Mouse (Mus musculus) stomach, embryonic 15.5 days (tissue): Measurements from ENCODE around the gene Abhd6. TPM values are rescaled to one million over a fixed set of nuclear protein-coding genes. Genes with fewer than 3 reads are reported as not detected.

ENCODE experiments used
- ATAC-seq: fragments of 200-750 bp; cut with Nextera tagmentation; 2 replicates; pipeline ENCODE4 v1.8.0; 2017; ENCODE audit warnings: low read depth, moderate number of reproducible peaks, moderate TSS enrichment; ENCODE audit not compliant: insufficient read depth, low FRiP score
- H3K27ac ChIP-seq: fragments of 300-500 bp; sonication (generic); 2 replicates; pipeline ENCODE4 v1.5.1; 2015; ENCODE audit warnings: mild to moderate bottlenecking, inconsistent platforms
- H3K27me3 ChIP-seq: fragments of 300-500 bp; sonication (generic); replicated peaks from 2 replicates; pipeline ENCODE4 v1.6.1; 2015; ENCODE audit warnings: inconsistent platforms
- H3K36me3 ChIP-seq: fragments of 300-500 bp; sonication (generic); 2 replicates; pipeline ENCODE4 v1.6.1; 2015; ENCODE audit warnings: inconsistent platforms
- H3K4me1 ChIP-seq: fragments of 300-500 bp; sonication (generic); 2 replicates; pipeline ENCODE4 v1.6.1; 2015; ENCODE audit warnings: inconsistent platforms
- H3K4me2 ChIP-seq: fragments of 300-500 bp; sonication (generic); 2 replicates; pipeline ENCODE4 v1.6.1; 2015; ENCODE audit warnings: mild to moderate bottlenecking, inconsistent platforms
- H3K4me3 ChIP-seq: fragments of 300-500 bp; sonication (generic); replicated peaks from 2 replicates; pipeline ENCODE4 v1.5.1; 2015; ENCODE audit warnings: inconsistent platforms
- H3K9ac ChIP-seq: fragments of 300-500 bp; sonication (generic); 2 replicates; pipeline ENCODE4 v1.6.1; 2015; ENCODE audit warnings: inconsistent platforms
- H3K9me3 ChIP-seq: fragments of 300-500 bp; sonication (generic); 2 replicates; pipeline ENCODE4 v1.6.1; 2016; ENCODE audit warnings: inconsistent platforms
- WGBS: fragments of 180-500 bp; shearing (Covaris S2); methylation state at CpG from one replicate; pipeline ENCODE4 v1.1.7; 2015; 5-methylcytosine and 5-hydroxymethylcytosine counted together
- polyA plus RNA-seq: library from polyadenylated mRNA; unstranded; fragments of >200 nt; fragmentation: Nextera tagmentation; extraction: Ambion mirVana; gene quantifications from 2 replicates; pipeline ENCODE4 v1.2.1, GENCODE M21; 2015

The Abhd6 gene
- polyA plus RNA-seq, 1 experiment from 2014 or later = 21.2 TPM

- Histone ChIP-seq H3K27ac (peak overlapping the region; percentile 33; the same call in 1 of the 2 replicates), H3K27me3 (no peaks in the 10 kb centered on the region), H3K4me2 (no peak overlapping the region), H3K4me3 (no peak overlapping the region), H3K36me3 (no peaks in the 10 kb centered on the region), H3K9me3 (no peaks in the 10 kb centered on the region), H3K4me1 (no peaks in the 10 kb centered on the region), H3K9ac (no peak overlapping the region)
- WGBS = 67% methylated on average over 6 of the region's 6 CpGs
- ATAC-seq = peak; percentile 70
Measured at GRCm38 (mm10) chr14:8016276-8016675, 13.6 kb downstream of the Abhd6 start.

- Histone ChIP-seq H3K9me3 (no peaks in the 10 kb centered on the region), H3K4me3 (no peak overlapping the region), H3K27me3 (no peaks in the 10 kb centered on the region), H3K27ac (0 out of 2 replicates have a peak overlapping the region, but pooled peaks have one; percentile 33), H3K9ac (no peak overlapping the region), H3K4me2 (no peak overlapping the region), H3K36me3 (no peaks in the 10 kb centered on the region), H3K4me1 (no peaks in the 10 kb centered on the region)
- ATAC-seq = peak; percentile 10; the same call in 1 of the 2 replicates
- 89% methylated on average over 1 of the region's 1 CpGs for WGBS
Measured at GRCm38 (mm10) chr14:8016951-8017350, 14.2 kb downstream of the Abhd6 start.

- no peak overlapping the region for H3K4me3 ChIP-seq
Measured at GRCm38 (mm10) chr14:8020011-8020410, 17.3 kb downstream of the Abhd6 start.

GRCm38 (mm10) chr14:8020546-8020945 is 17.8 kb downstream of the Abhd6 start:
- 86% methylated on average over 7 of the region's 7 CpGs for WGBS
- H3K4me2 ChIP-seq = no peak overlapping the region
- no peaks in the 10 kb centered on the region for H3K27me3 ChIP-seq
- no peaks in the 10 kb centered on the region for H3K9me3 ChIP-seq
- no peak overlapping the region for H3K9ac ChIP-seq
- H3K4me3 ChIP-seq = no peak overlapping the region
- H3K4me1 ChIP-seq = no peaks in the 10 kb centered on the region
- H3K27ac ChIP-seq = no peak overlapping the region
- no peaks in the 10 kb centered on the region for H3K36me3 ChIP-seq
- no peak for ATAC-seq

More at GRCm38 (mm10) chr14:8020011-8020410, 17.3 kb downstream of the Abhd6 start:
- Histone ChIP-seq H3K9me3 (no peaks in the 10 kb centered on the region), H3K4me2 (no peak overlapping the region), H3K27ac (no peak overlapping the region), H3K27me3 (no peaks in the 10 kb centered on the region), H3K36me3 (no peaks in the 10 kb centered on the region), H3K9ac (no peak overlapping the region), H3K4me1 (no peaks in the 10 kb centered on the region)
- WGBS = 93% methylated on average over 1 of the region's 1 CpGs
- ATAC-seq = no peak

- WGBS = 40% methylated on average over 6 of the region's 6 CpGs
- no peak for ATAC-seq
- H3K27me3 ChIP-seq = no peaks in the 10 kb centered on the region
Measured at GRCm38 (mm10) chr14:8024469-8024868, 21.8 kb downstream of the Abhd6 start.

GRCm38 (mm10) chr14:8024936-8025335 is 22.2 kb downstream of the Abhd6 start:
- Histone ChIP-seq H3K27me3 (no peaks in the 10 kb centered on the region), H3K4me1 (no peaks in the 10 kb centered on the region), H3K4me2 (no peak overlapping the region), H3K36me3 (no peaks in the 10 kb centered on the region), H3K9me3 (no peaks in the 10 kb centered on the region), H3K4me3 (no peak overlapping the region), H3K27ac (no peak overlapping the region), H3K9ac (no peak overlapping the region)
- WGBS = 92% methylated on average over 10 of the region's 10 CpGs
- no peak for ATAC-seq

More at GRCm38 (mm10) chr14:8024469-8024868, 21.8 kb downstream of the Abhd6 start:
- Histone ChIP-seq H3K4me1 (no peaks in the 10 kb centered on the region), H3K36me3 (no peaks in the 10 kb centered on the region), H3K4me2 (no peak overlapping the region), H3K27ac (no peak overlapping the region), H3K9ac (no peak overlapping the region), H3K4me3 (no peak overlapping the region), H3K9me3 (no peaks in the 10 kb centered on the region)

GRCm38 (mm10) chr14:8026769-8027531 is 24.2 kb downstream of the Abhd6 start:
- no peak for ATAC-seq
- WGBS = 72% methylated on average over 10 of the region's 10 CpGs
- H3K4me1 ChIP-seq = no peaks in the 10 kb centered on the region

GRCm38 (mm10) chr14:8028086-8028485 is 25.4 kb downstream of the Abhd6 start:
- 74% methylated on average over 5 of the region's 5 CpGs for WGBS
- no peaks in the 10 kb centered on the region for H3K4me1 ChIP-seq
- H3K4me3 ChIP-seq = no peak overlapping the region
- H3K9me3 ChIP-seq = no peaks in the 10 kb centered on the region
- no peaks in the 10 kb centered on the region for H3K27me3 ChIP-seq
- no peak for ATAC-seq
- H3K4me2 ChIP-seq = no peak overlapping the region
- H3K9ac ChIP-seq = no peak overlapping the region
- no peaks in the 10 kb centered on the region for H3K36me3 ChIP-seq
- H3K27ac ChIP-seq = no peak overlapping the region

More at GRCm38 (mm10) chr14:8026769-8027531, 24.2 kb downstream of the Abhd6 start:
- Histone ChIP-seq H3K9ac (no peak overlapping the region), H3K27ac (no peak overlapping the region), H3K9me3 (no peaks in the 10 kb centered on the region), H3K4me3 (no peak overlapping the region), H3K4me2 (no peak overlapping the region), H3K36me3 (no peaks in the 10 kb centered on the region), H3K27me3 (no peaks in the 10 kb centered on the region)

- 84% methylated on average over 1 of the region's 1 CpGs for WGBS
- no peak overlapping the region for H3K4me3 ChIP-seq
- H3K36me3 ChIP-seq = no peaks in the 10 kb centered on the region
- H3K27me3 ChIP-seq = no peaks in the 10 kb centered on the region
- H3K4me2 ChIP-seq = no peak overlapping the region
- H3K4me1 ChIP-seq = no peaks in the 10 kb centered on the region
- no peaks in the 10 kb centered on the region for H3K9me3 ChIP-seq
- ATAC-seq = no peak
- no peak overlapping the region for H3K27ac ChIP-seq
- no peak overlapping the region for H3K9ac ChIP-seq
Measured at GRCm38 (mm10) chr14:8029752-8030151, 27.1 kb downstream of the Abhd6 start.

GRCm38 (mm10) chr14:8030535-8030934 is 27.8 kb downstream of the Abhd6 start:
- no peak overlapping the region for H3K9ac ChIP-seq
- H3K4me2 ChIP-seq = no peak overlapping the region
- WGBS = 53% methylated on average over 4 of the region's 4 CpGs
- H3K4me1 ChIP-seq = no peaks in the 10 kb centered on the region
- H3K27me3 ChIP-seq = no peaks in the 10 kb centered on the region
- H3K36me3 ChIP-seq = no peaks in the 10 kb centered on the region
- no peak overlapping the region for H3K4me3 ChIP-seq
- H3K27ac ChIP-seq = no peak overlapping the region
- no peaks in the 10 kb centered on the region for H3K9me3 ChIP-seq
- no peak for ATAC-seq

GRCm38 (mm10) chr14:8032087-8032944 is 29.6 kb downstream of the Abhd6 start:
- no peaks in the 10 kb centered on the region for H3K36me3 ChIP-seq
- no peak overlapping the region for H3K27ac ChIP-seq
- H3K4me1 ChIP-seq = no peaks in the 10 kb centered on the region
- no peak overlapping the region for H3K4me3 ChIP-seq
- H3K27me3 ChIP-seq = no peaks in the 10 kb centered on the region
- 83% methylated on average over 13 of the region's 13 CpGs for WGBS
- no peak overlapping the region for H3K4me2 ChIP-seq
- H3K9me3 ChIP-seq = no peaks in the 10 kb centered on the region
- no peak for ATAC-seq
- no peak overlapping the region for H3K9ac ChIP-seq

- Histone ChIP-seq H3K9ac (no peak overlapping the region), H3K27ac (no peak overlapping the region), H3K4me2 (no peak overlapping the region), H3K36me3 (no peaks in the 10 kb centered on the region), H3K9me3 (no peaks in the 10 kb centered on the region), H3K27me3 (no peaks in the 10 kb centered on the region), H3K4me3 (no peak overlapping the region), H3K4me1 (no peaks in the 10 kb centered on the region)
- WGBS = 74% methylated on average over 5 of the region's 5 CpGs
- no peak for ATAC-seq
Measured at GRCm38 (mm10) chr14:8034561-8034960, 31.9 kb downstream of the Abhd6 start.
